Mouse (Mus musculus) heart, embryonic 14.5 days (tissue): Measurements from ENCODE around the gene Ubxn1. TPM values are rescaled to one million over a fixed set of nuclear protein-coding genes. Genes with fewer than 3 reads are reported as not detected.
"Not testable (repeated sequence)": the region's sequence is repeated elsewhere in the genome, so short reads cannot be mapped to it uniquely, and the experiment has no call there.

Source experiments
- ATAC-seq: fragments of 200-750 bp; cut with Nextera tagmentation; 2 replicates; pipeline ENCODE4 v1.8.0; 2017; ENCODE audit warnings: low read depth, moderate TSS enrichment; ENCODE audit not compliant: insufficient number of reproducible peaks, insufficient read depth, low FRiP score
- H3K27ac ChIP-seq, 2 experiments: fragments of 200-500 bp in 1 of 2; fragments of 300-500 bp in 1 of 2; sonication (generic) in 1 of 2; replicated peaks in 1 of 2; 2 replicates each; pipeline ENCODE4 v1.5.1; 2012 to 2014; ENCODE audit warnings: low read depth in 2 of 2, low read length in 2 of 2, control low read depth in 1 of 2, mild to moderate bottlenecking in 1 of 2, mixed read lengths in 1 of 2; ENCODE audit not compliant: control insufficient read depth in 1 of 2, insufficient read depth in 1 of 2
- H3K27me3 ChIP-seq: fragments of 300-500 bp; sonication (generic); 2 replicates; pipeline ENCODE4 v1.6.1; 2014; ENCODE audit warnings: mild to moderate bottlenecking, low read length, control low read depth; ENCODE audit not compliant: control insufficient read depth, insufficient read depth
- H3K36me3 ChIP-seq: fragments of 300-500 bp; sonication (generic); 2 replicates; pipeline ENCODE4 v1.6.1; 2014; ENCODE audit warnings: mild to moderate bottlenecking, control low read depth, low read length, mixed read lengths; ENCODE audit not compliant: control insufficient read depth, insufficient read depth
- H3K4me1 ChIP-seq, 2 experiments: fragments of 200-500 bp in 1 of 2; fragments of 300-500 bp in 1 of 2; sonication (generic) in 1 of 2; 2 replicates each; pipeline ENCODE4 v1.6.1; 2012 to 2014; ENCODE audit warnings: low read length in 2 of 2, control low read depth in 1 of 2, mixed read lengths in 1 of 2; ENCODE audit not compliant: control insufficient read depth in 2 of 2, insufficient read depth in 2 of 2
- H3K4me2 ChIP-seq: fragments of 300-500 bp; sonication (generic); 2 replicates; pipeline ENCODE4 v1.6.1; 2014; ENCODE audit warnings: mild to moderate bottlenecking, low read length
- H3K4me3 ChIP-seq, 2 experiments: fragments of 200-500 bp in 1 of 2; fragments of 300-500 bp in 1 of 2; sonication (generic) in 1 of 2; 2 replicates each; pipeline ENCODE4 v1.5.1; 2012 to 2014; ENCODE audit warnings: low read length in 2 of 2, mild to moderate bottlenecking in 2 of 2, control low read depth in 1 of 2, low read depth in 1 of 2, moderate library complexity in 1 of 2; ENCODE audit not compliant: control insufficient read depth in 1 of 2, insufficient read depth in 1 of 2
- H3K9ac ChIP-seq: fragments of 300-500 bp; sonication (generic); 2 replicates; pipeline ENCODE4 v1.6.1; 2014; ENCODE audit warnings: mild to moderate bottlenecking, low read length
- H3K9me3 ChIP-seq: fragments of 300-500 bp; sonication (generic); 2 replicates; pipeline ENCODE4 v1.6.1; 2016; ENCODE audit warnings: low read length, control low read depth; ENCODE audit not compliant: control insufficient read depth
- WGBS: fragments of 180-500 bp; shearing (Covaris S2); extraction: QIAGEN DNeasy Blood & Tissue Kit; methylation state at CpG from one replicate; pipeline ENCODE4 v1.1.7; 2014; 5-methylcytosine and 5-hydroxymethylcytosine counted together
- polyA plus RNA-seq: library from polyadenylated mRNA; unstranded; fragments of >200 nt; fragmentation: Nextera tagmentation; extraction: Ambion mirVana; gene quantifications from 2 replicates; pipeline ENCODE4 v1.2.1, GENCODE M21; 2014

The Ubxn1 gene
- polyA plus RNA-seq, 1 experiment from 2014 or later = 118 TPM

GRCm38 (mm10) chr19:8859018-8859417 lies 12.3 kb upstream of the Ubxn1 start:
- WGBS = 13% methylated on average over 1 of the region's 1 CpGs
- no peak overlapping the region for H3K9ac ChIP-seq
- no peak overlapping the region for H3K27ac ChIP-seq
- H3K9me3 ChIP-seq = no peaks in the 10 kb centered on the region
- no peak; the same call in 1 of the 2 replicates for ATAC-seq
- no peak overlapping the region for H3K4me3 ChIP-seq
- no peak overlapping the region for H3K4me2 ChIP-seq
- H3K4me1 ChIP-seq = no peaks in the 10 kb centered on the region
- H3K27me3 ChIP-seq = no peaks in the 10 kb centered on the region
- no peaks in the 10 kb centered on the region for H3K36me3 ChIP-seq

- H3K4me3 ChIP-seq = no peak overlapping the region
- no peak overlapping the region for H3K9ac ChIP-seq
- H3K27me3 ChIP-seq = no peaks in the 10 kb centered on the region
- no peak for ATAC-seq
- H3K4me2 ChIP-seq = no peak overlapping the region
- H3K4me1 ChIP-seq = no peaks in the 10 kb centered on the region
- no peaks in the 10 kb centered on the region for H3K36me3 ChIP-seq
- H3K27ac ChIP-seq = no peak overlapping the region
- H3K9me3 ChIP-seq = no peaks in the 10 kb centered on the region
- WGBS = 80% methylated on average over 6 of the region's 6 CpGs
Observed at GRCm38 (mm10) chr19:8864265-8864664, 7.0 kb upstream of the Ubxn1 start.

- H3K27me3 ChIP-seq, H3K9me3 ChIP-seq, H3K4me1 ChIP-seq, H3K27ac ChIP-seq, ATAC-seq: not testable (repeated sequence)
- peak overlapping the region; percentile 94 for H3K9ac ChIP-seq
- peaks cover 28% of the 10 kb centered on the region for H3K36me3 ChIP-seq
- 37% methylated on average over 1 of the region's 3 CpGs for WGBS
- peak overlapping the region in 1 of 2 experiments; percentile 70; a peak in 1 of 4 replicates for H3K4me3 ChIP-seq
- peak overlapping the region; percentile 66 for H3K4me2 ChIP-seq
Observed at GRCm38 (mm10) chr19:8870381-8870780, 915 bp upstream of the Ubxn1 start.

GRCm38 (mm10) chr19:8870838-8871237 lies 458 bp upstream of the Ubxn1 start:
- no peaks in the 10 kb centered on the region for H3K27me3 ChIP-seq
- H3K36me3 ChIP-seq = peaks cover 33% of the 10 kb centered on the region
- H3K27ac ChIP-seq = peak overlapping the region; percentile 76 to 78
- H3K9ac ChIP-seq = peak overlapping the region; percentile 94
- H3K4me2 ChIP-seq = peak overlapping the region; percentile 66
- no peak for ATAC-seq
- 39% methylated on average over 9 of the region's 9 CpGs for WGBS
- peak overlapping the region; percentile 70 to 77 for H3K4me3 ChIP-seq
- no peaks in the 10 kb centered on the region for H3K9me3 ChIP-seq
- peaks cover 3 to 7% of the 10 kb centered on the region in 2 experiments; a peak in 2 of 4 replicates for H3K4me1 ChIP-seq

GRCm38 (mm10) chr19:8872266-8872840 lies 1.1 kb downstream of the Ubxn1 start:
- H3K27me3 ChIP-seq = no peaks in the 10 kb centered on the region
- peak overlapping the region; percentile 70 to 77 for H3K4me3 ChIP-seq
- peak overlapping the region; percentile 94 for H3K9ac ChIP-seq
- no peaks in the 10 kb centered on the region for H3K9me3 ChIP-seq
- H3K4me1 ChIP-seq = peaks cover 3 to 7% of the 10 kb centered on the region in 2 experiments; a peak in 2 of 4 replicates
- ATAC-seq = no peak
- peak overlapping the region; percentile 88 for H3K4me2 ChIP-seq
- WGBS = 67% methylated on average over 10 of the region's 10 CpGs
- peaks cover 48% of the 10 kb centered on the region for H3K36me3 ChIP-seq
- peak overlapping the region in 1 of 2 experiments; percentile 78; a peak in 2 of 4 replicates for H3K27ac ChIP-seq

DNA sequence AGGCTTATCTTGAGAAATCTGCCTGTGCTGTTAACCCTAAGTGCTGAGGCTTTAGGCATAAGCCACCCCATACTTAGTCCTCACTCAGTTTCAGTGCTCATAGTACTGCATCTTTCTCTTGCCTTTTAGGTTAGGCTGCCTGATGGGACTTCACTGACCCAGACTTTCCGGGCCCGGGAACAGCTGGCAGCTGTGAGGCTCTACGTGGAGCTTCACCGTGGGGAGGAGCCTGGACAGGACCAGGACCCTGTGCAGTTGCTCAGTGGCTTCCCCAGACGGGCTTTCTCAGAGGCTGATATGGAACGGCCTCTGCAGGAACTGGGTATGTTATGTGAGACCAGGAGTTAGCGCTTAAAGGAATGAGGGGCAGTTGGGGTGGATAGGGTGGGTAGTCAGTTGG lies 3.7 kb downstream of the Ubxn1 start:
- no peak overlapping the region for H3K4me2 ChIP-seq
- H3K4me3 ChIP-seq = no peak overlapping the region
- no peak overlapping the region for H3K9ac ChIP-seq
- peaks cover 3 to 15% of the 10 kb centered on the region in 2 experiments; a peak in 3 of 4 replicates for H3K4me1 ChIP-seq
- WGBS = 89% methylated on average over 7 of the region's 7 CpGs
- H3K36me3 ChIP-seq = peaks cover 61% of the 10 kb centered on the region
- no peaks in the 10 kb centered on the region for H3K27me3 ChIP-seq
- H3K9me3 ChIP-seq = no peaks in the 10 kb centered on the region
- no peak for ATAC-seq
- no peak overlapping the region for H3K27ac ChIP-seq

DNA sequence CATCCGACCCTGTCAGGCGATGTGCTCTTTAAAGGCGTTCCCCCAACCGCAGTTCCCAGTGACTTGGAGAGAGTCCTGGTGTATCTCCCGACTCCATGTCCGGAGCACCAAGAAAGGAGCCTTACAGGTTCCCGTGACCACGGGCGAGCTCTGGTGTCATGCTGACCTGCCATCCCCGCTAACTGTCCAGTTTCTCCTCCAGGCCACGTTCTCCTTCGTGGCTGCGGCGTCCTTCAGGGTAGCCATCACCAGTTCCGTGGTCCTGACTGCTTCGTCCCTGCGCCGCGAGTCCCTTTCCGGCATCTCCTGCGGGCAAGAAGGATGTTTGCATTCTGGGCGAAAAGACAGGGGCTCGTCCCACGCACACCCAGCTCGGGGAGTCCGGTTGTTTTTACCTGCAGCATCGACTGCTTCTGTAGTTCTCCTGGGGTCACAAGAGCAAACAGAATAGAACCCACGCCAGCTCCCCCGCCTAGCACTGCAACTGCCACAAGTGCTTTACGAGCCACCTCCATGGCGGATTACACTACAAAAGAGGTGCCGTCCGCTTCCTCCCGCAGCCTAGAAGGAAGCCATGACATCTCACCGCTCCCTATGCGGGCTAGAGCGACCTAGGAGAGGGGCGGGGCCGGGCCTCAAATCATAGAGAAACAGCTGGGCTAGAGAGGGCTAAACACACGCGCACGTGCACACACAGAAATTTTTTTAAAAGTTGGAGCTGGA lies 9.2 kb downstream of the Ubxn1 start, which contains the start of gene Uqcc3:
Gene Uqcc3, minus strand, starts transcription at position 613 of the 723 bp plus-strand sequence.
- no peaks in the 10 kb centered on the region for H3K9me3 ChIP-seq
- H3K9ac ChIP-seq = peak within 1 kb of the TSS; percentile 82
- peaks cover 0 to 12% of the 10 kb centered on the region in 2 experiments; a peak in 2 of 4 replicates for H3K4me1 ChIP-seq
- under 1% methylated on average over 42 of the region's 42 CpGs for WGBS
- no peaks in the 10 kb centered on the region for H3K27me3 ChIP-seq
- peak within 1 kb of the TSS; percentile 82 for H3K4me2 ChIP-seq
- H3K36me3 ChIP-seq = peaks cover 32% of the 10 kb centered on the region
- H3K4me3 ChIP-seq = peak within 1 kb of the TSS; percentile 66 to 85
- H3K27ac ChIP-seq = peak within 1 kb of the TSS; percentile 69 to 79
- ATAC-seq = peak; percentile 91
